Mouse (Mus musculus) heart, postnatal 36 days (tissue): ENCODE measurements at regions not wholly inside any gene's neighbourhood (a gene's known extent, or its start where the extent isn't known, plus 50 kb on each side); places are given as distances from the start of the nearest gene placed in this dataset.
A peak's percentile ranks its signal among the peaks of the same experiment; 100 is the strongest.

Source experiments
- DNase-seq, 2 experiments: peaks; one replicate each; pipeline ENCODE4 v3.0.0; 2021 to 2022
- intact Hi-C: fragments of 180-260 bp; cut with DNase I; formaldehyde crosslinking; loops from one replicate; pipeline ENCODE4 v1.15.1; 2025

DNA sequence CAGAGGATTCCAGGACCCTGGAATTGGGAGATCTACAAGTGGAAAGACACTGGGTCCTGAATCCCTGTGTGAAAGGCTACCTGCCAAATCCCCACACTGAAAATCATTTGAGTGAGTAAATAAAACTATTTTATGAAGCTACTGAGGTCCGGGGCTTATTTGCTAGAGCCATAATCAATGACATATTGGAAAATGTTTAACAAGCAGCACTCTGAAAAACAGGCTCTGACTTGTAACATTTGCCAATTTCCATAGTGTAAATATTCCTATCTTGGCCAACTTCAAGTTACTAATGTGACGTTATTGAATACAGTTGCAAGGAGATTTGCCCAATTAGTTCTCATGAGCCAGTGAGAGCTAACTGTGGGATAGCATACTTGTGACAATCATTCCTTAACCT is 177.3 kb downstream of the Rdh14 start:
- DNase-seq = no peak
- intact Hi-C loops = no loop called here

DNA sequence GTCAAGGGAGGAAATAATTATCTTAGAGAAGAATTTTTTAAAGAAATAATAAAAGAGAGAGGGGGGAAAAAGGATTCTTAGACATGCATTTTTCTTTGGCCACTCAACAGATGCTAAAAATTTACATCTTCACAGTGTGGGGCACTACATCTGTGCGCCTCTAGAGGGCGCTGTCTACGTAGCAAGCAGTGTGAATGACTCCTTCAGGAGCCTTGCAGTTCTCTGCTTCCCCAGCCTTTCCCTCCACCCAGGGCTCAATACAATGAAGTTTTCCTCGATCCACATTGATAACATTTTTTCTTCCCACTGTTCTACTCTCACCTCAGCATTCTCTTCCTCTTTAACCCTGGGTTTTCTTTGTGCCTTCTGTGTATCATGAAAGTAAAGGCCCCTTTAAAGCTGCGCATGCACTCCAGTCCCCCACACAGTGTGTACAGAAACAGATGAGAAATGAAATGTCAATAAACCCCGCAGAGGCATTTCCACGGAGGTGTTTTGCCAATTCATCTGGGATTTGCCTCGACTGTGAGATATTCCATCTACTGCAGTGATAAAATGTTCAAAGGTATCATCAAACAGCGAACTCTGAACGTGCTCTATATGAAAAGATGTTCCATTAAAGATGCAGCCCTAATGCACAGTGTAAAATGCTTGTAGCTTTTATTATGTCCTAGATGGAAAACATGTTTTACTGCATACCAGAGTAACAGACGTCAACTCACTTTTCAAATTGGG is 181.2 kb downstream of the Rdh14 start:
- DNase-seq = no peak
- intact Hi-C loops = no loop called here

DNA sequence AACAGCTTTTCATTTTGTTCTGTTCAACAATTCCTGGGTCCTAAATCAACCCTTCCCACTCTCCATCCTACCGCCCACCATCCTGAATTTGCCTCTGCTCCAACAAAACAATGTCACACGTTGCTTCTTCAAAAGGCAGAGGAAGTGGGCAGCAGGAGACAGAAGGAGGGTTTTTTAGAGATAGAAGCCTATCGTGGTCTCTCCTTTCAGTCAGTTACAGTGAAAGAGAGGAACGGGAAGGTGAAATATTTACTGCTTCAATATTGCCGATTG is 181.7 kb downstream of the Rdh14 start:
- no peak for DNase-seq
- intact Hi-C loops = no loop called here

DNA sequence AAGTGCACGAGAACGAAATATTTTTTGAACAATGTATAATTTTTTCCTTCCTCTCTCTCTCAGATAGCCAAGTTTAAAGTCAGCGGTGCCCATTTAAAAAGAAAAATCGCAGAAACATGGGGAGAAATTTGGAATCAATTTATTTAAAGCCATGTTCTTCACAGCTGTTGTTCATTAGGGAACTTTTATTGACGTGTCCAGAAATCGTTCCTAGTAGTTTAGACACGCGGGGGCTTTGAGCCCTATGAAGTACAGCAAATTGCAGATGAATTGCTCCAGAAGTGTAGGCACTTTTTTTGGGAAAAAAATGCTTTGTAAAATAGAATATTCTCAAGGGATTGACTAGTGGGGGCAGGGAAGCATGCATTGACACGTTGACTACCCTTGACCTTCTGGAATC is 182.8 kb downstream of the Rdh14 start:
- intact Hi-C loops = no loop called here
- DNase-seq = no peak

DNA sequence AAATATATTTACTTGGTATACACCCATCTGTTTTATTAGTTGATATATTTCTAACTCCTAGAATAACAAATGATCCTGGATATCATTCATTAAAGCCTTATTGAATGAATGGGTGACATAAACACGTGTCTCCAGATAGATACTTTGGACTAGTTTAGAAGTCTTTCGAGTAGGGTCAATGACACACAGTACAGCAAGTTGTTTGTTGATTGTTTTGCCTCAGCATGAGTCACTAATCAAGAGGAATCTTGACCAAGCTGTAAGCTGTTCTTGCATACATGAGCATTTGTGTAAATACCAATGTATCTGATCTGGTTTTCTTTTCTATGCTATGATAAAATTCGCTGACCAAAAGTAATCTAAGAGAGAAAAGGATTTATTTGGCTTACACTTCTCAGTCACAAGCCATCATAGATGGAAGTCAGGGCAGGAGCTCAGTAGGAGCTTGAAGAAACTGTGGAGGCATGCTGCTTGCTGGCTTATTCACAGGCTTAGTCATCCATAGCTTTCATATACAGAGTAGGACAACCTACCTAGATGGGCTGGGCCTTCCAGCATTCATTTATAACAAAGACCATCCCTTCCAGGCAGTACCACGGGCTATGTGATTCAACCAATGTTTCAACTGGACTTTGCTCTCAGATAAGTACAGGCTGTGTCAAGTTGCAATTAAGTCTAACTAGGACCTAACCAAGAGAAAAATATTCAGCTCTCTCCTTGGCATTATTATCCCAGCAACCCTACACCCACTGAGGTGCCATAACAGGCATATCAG is 192.5 kb downstream of the Rdh14 start:
- DNase-seq = no peak
- intact Hi-C loops = no loop called here

DNA sequence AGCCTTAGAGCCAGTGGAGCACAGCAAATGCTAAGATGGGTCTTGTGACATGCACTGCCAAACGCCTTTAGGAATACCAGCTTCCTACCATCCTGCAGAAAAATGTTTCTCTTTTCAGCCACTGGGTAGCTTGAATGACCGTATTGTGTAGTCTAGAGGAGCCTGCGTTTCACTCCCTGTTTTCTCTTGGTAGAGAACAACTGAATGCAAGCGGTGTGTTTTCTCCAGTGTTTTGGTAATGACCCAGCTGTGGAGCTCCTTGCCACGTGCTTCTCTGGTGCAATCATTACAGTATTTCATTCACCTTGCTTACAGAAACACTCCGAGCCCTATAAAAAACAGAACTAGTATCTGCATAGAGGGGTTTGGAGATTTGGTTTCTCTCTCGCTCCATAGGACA is 193.5 kb downstream of the Rdh14 start:
- no peak for DNase-seq
- intact Hi-C loops = no loop called here

DNA sequence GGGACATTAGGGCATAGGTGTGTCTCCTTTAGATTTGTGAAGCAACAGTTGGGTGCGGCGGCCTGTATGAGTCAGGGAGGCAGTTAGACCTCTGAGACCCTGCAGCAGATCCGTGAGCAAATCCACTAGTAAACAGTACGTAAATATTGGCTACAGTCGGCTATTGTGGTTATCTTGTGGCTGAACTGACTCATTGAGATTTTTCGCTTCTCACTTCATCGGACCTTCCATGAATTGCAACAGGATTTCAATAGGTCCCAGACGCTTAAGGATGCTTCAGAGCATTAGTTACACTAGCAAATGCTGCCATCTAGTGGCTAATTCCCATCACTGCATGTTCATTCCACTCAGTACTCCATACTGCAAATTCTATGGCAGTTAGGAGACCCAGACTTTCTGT is 199.0 kb downstream of the Rdh14 start:
- DNase-seq = peak; percentile 43 to 53
- intact Hi-C loops = loop anchor here (2.0 to 5.0 kb wide), 2 partner anchors 1017 to 1537 kb away; partner anchors contain the start of gene Osr1

DNA sequence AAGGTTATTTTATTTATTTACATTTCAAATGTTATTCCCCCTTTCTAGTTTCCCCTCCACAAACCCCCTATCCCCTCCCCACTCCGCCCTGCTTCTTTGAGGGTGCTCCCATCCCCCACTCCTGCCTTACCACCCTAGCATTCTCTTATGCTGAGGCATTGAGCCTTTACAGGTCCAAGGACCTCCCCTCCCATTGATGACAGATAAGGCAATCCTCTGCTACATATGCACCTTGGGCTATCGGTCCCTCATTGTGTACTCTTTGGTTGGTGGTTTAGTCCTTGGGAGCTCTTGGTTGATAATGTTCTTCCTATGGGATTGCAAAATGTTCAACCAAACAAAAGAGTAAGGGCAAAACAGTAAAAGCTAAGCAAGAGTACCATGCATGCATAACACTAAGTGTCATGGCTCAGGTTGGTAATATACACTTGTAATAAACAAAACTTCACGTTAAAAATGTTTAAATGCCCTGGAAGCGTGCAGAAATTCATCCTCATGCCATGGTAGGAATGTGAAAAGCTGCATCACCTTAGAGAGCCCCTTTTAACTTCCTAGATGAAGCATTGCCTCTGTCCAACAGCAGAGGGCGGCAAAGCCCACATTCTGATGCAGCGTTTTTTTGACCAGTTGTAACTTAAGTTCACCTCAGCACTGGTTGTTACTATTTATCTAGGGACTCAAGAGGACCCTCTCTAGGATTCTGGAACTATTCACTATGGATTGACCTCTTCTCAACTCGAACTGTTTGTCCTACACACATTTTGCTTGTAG is 207.6 kb downstream of the Rdh14 start:
- DNase-seq = peak; percentile 34 to 62
- intact Hi-C loops = loop anchor here (1.0 kb wide), 1 partner anchor 580 kb away; no protein-coding TSS in a partner anchor

DNA sequence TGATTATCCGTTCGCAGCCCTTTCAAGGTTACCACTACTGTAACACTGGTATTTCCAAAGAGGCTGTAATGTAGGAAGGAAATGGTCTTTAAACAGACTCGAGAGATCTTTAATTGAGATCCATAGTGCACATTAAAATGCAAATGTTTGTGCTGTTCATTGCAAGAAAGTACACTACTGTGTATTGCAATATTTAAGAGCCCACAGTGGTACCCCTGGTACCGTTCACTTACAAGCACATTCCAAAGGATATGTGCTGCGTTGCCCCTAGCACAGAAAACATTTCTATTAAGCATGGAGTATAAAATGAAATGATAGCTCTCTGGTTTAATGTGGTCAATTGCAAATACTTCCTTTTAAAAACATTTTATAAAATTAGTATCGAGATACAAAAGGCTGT is 209.5 kb downstream of the Rdh14 start:
- DNase-seq = no peak
- intact Hi-C loops = no loop called here

DNA sequence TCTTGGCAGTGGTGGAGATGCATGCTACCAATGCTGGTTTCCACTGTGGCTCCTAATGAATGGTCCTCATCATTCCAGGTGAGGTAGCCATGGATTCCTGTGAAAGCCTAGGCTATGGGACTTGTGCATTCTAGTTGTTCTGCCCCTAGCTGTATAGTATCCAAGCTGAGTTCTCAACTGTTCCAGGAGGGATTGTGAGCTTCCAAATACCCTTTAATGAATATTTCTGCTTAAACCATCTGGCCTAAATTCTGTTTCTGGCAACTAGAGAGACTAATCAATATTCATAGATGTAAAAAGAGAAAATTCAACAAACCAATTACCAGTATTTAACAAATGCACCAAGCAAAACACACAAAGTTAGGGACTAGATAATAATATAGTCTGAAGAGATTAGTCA is 227.7 kb downstream of the Rdh14 start:
- DNase-seq = no peak
- intact Hi-C loops = no loop called here

DNA sequence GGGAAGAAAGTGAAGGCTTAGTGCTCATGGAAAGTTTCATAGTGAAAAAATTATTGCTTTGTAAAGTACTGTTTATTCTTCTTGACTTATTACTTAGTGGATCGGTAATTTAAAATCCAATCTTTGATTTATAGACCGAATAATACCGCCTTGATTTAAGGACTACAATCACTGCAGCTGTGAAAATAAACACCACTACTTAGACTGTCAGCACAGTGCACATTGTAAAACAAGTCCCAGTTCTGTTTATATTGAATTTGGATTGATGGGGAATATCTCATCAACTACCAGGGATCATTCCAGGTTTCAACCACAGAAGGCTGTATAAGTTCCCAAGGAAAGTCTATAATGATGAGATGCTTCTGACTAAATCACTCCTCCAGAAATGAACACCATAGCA is 230.0 kb downstream of the Rdh14 start:
- no peak for DNase-seq
- intact Hi-C loops = no loop called here

DNA sequence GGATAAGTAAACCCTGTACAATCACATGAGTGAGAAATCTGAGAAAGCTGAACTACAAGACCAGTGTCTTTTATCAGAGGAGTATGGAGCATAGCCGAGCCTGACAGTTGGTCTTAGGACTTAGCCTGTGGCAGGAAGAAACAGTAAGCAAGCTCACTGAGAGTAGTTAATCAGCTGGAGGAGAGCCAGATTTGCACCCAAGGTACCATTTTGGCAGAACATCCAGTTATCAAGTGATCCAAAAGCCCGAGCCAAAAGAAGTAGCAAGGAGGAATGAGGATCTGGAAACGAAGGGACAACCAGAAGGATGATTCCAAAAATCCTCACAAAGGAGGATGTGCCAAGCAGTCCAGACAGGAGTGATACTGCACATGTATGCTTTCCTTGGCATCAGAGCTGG is 248.0 kb downstream of the Rdh14 start:
- intact Hi-C loops = no loop called here
- DNase-seq = no peak

DNA sequence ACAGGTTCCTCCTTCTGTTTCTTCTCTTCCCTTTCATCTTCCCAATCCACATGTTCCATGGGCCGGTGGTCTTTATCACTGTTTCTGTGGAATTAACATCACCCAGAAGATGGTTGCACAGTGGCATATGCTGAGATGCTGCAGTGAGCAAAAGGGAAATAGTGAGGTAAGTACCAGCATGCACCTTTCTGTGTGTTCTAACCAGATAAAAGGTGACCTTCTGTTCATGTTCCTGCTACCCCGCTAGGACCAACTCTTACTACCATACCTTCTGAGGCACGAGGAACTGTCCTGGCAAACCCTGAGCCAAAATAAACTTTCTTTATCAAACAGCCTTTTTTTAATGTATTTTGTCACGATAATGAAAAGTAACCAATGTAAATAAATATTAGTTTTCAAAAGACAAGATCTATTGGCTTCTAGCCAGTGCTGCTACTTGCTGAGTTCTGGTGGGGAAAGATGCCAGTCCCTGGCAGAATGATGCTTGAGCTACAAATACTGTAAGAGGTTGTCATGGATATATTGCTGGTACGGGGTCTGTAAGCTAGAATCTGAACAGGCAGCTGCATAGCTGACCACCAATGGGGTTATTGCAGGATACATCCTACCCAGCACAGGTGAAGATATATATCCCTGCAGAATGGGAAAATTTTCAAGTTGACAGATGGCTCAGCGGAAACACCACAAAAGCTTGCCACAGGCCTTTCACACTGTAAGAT is 264.1 kb downstream of the Rdh14 start:
- DNase-seq = no peak
- intact Hi-C loops = no loop called here

DNA sequence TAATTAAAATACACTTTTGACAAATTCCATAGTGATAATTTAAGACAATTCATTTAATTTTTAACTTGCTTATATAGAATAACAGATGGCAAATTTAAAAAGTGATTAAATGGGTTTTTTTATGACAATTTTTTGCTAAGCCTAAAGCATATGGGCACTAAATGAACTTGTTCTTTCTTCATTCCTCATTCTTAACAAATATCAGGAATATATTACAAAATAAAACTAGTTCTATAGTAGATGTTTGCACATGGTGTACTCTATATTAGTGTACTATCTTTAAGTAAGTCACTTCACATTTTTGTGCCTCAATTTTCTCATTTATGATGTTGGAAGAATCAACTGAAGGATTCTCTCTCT is 264.6 kb downstream of the Rdh14 start:
- DNase-seq = no peak
- intact Hi-C loops = no loop called here

DNA sequence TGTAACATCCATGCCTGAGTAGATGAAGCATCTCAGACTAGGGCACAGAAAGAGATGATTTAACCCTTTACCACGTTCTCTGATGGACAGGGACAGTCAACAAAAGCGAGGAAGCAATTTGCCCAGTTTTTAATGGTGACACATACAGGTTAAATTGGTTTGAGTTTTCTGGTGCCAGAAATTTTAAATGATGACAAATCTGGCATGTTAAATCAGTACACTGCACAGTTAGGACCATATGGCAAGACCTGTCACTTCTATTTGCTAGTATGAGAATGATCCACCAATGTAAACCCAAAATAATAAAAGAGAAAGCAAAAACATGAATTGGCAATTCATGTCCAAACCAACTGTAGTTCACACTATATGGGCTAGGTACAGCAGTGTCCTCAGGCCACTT is 268.3 kb downstream of the Rdh14 start:
- intact Hi-C loops = no loop called here

DNA sequence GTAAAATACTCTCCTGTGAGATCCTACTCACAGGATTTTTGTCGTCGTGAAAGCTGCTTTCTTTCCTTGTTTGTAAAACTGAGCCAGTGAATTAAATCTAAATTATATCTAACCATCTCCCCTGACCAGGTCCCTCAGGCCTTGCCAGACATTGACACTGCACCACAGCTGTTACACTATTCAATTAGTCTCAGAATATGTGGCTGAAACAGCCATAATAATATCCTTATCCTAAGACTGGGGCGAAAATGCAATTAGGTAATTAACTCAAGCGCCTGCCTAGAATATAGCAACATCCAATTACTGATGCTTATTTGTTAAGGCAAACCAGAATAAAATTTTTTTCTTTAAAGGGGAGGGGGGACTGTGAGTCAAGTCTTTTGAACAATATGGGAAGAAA is 296.2 kb downstream of the Rdh14 start:
- intact Hi-C loops = no loop called here
- no peak for DNase-seq

More for the DNA sequence above, 268.3 kb downstream of the Rdh14 start:
- no peak for DNase-seq
